Mouse (Mus musculus) lung, adult 2 months (tissue): ENCODE results near the gene Gm10439. TPM values are rescaled to one million over a fixed set of nuclear protein-coding genes. Genes with fewer than 3 reads are reported as not detected.
"Not testable (repeated sequence)": the region's sequence is repeated elsewhere in the genome, so short reads cannot be mapped to it uniquely, and the experiment has no call there.

Experiments used
- DNase-seq: peaks from one replicate; pipeline ENCODE4 v3.0.0; 2022
- H3K4me1 ChIP-seq: fragments of 200-500 bp; 2 replicates; pipeline ENCODE4 v1.6.1; 2011; ENCODE audit warnings: low read length; ENCODE audit not compliant: control insufficient read depth, insufficient read depth
- H3K4me3 ChIP-seq: fragments of 200-500 bp; replicated peaks from 2 replicates; pipeline ENCODE3; 2011; ENCODE audit warnings: low read depth, mild to moderate bottlenecking, control low read depth, low read length; ENCODE audit errors: extremely low read depth
- WGBS: fragments of 180-500 bp; shearing (Covaris S2); methylation state at CpG from one replicate; pipeline ENCODE4 v1.1.7; 2018; 5-methylcytosine and 5-hydroxymethylcytosine counted together
- polyA plus RNA-seq: library from polyadenylated mRNA; depleted of rRNA; stranded (reverse); fragments of >200 nt; gene quantifications from 2 replicates; pipeline ENCODE4 v1.2.3, GENCODE M21; 2012; rRNA removed

Gene Gm10439
- polyA plus RNA-seq: not detected in 2 replicates

- no CpG with 5 or more reads among the region's 6 CpGs for WGBS
- not testable (repeated sequence) for H3K4me1 ChIP-seq, H3K4me3 ChIP-seq, DNase-seq
Measured at GRCm38 (mm10) chrX:149594270-149594669, at the start of gene Gm10439. Gm10439 (plus strand) TSS chrX:149594570.

Other genes starting within 250 kb of the Gm10439 start
- not detected in 2 replicates for gene Gm15085, start 147.0 kb upstream of the Gm10439 start, polyA plus RNA-seq
- gene Gm15097, start 189.9 kb downstream of the Gm10439 start, polyA plus RNA-seq: not detected in 2 replicates